Mouse (Mus musculus): ENCODE results near the gene Trim14. TPM values are rescaled to one million over a fixed set of nuclear protein-coding genes. Genes with fewer than 3 reads are reported as not detected.

The Trim14 gene
- total and polyA plus RNA-seq, 3 experiments, result 11.6 to 35.4 (median 26.5) TPM

DNA sequence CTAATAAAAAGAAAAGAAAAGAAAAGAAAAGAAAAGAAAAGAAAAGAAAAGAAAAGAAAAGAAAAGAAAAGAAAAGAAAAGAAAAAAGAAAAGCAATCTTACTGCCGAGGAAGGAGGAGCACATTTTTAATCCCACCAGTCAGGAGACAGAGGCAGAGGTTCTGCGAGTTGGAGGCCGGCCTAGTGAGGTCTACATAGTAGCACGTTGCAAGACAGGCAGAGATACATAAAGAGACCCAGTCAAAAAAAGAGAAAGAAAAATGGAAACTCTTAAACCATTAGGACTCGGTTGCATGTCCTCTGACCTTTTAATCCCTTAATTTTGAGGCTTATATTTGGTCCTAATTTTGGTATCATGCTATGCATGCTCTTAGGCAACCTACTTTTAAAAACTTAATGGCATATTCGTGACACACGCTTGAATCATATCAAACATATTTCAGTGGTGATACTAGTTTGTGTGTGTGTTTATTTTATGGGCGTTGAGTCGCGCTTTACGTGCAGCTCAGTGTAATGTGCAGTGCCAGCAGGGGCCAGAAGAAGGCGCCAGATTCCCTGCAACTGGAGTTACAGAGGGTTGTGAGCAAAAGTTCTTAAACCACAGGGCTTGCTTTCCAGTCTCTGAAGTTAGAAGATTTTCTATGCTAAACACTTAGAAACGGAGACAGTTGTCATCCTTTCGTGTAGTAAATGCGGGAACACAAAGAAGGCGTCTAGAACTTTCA, 28.0 kb downstream of the Trim14 start:
- no peaks in the 10 kb centered on the region for H3K27me3 ChIP-seq (replicated peaks)
- peaks cover 45 to 58% of the 10 kb centered on the region in 2 experiments for H3K36me3 ChIP-seq (replicated peaks in 1 of 2; ENCODE audit: control insufficient read depth in 1 of 2, insufficient read depth in 1 of 2, low read length in 1 of 2)
- no peaks in the 10 kb centered on the region for H3K79me2 ChIP-seq (replicated peaks; ENCODE audit: control insufficient read depth, extremely low read depth, insufficient read depth, poor library complexity, severe bottlenecking)
- dilution Hi-C loops (cut with MboI; ENCODE audit: extremely low pct_ligation_motif_present, extremely low pct_unique_long_range_greater_than_20kb, low sequenced_read_pairs), result no loop called here
- H3K4me3 ChIP-seq (replicated peaks in 1 of 3; ENCODE audit: low read depth in 2 of 3, low read length in 2 of 3, poor library complexity in 1 of 3), result no peak overlapping the region
- H3K4me1 ChIP-seq (ENCODE audit: control insufficient read depth in 1 of 2, insufficient read depth in 2 of 2), result peaks cover 6% of the 10 kb centered on the region in 2 experiments; a peak in 2 of 4 replicates
- H3K4me2 ChIP-seq (ENCODE audit: insufficient read depth, low read depth, poor library complexity, severe bottlenecking), result 0 out of 2 replicates have a peak overlapping the region, but pooled peaks have one; percentile 10
- DNase-seq (ENCODE audit: extremely low read depth), result peak; percentile 57
- in situ Hi-C loops (cut with MboI; ENCODE audit: low pct_ligation_motif_present, low pct_unique_long_range_greater_than_20kb, low sequenced_read_pairs), result no loop called here
- peaks cover 3% of the 10 kb centered on the region for H3K9me3 ChIP-seq (replicated peaks; ENCODE audit: low read length)
- TF ChIP-seq MEF2A (IDR thresholded peaks at IDR 0.05; ENCODE audit: borderline replicate concordance, low read depth, low read length) (no peak), ZKSCAN1 (IDR thresholded peaks at IDR 0.05; ENCODE audit: borderline replicate concordance, low read depth, low read length) (no peak), MYC (IDR thresholded peaks at IDR 0.05; ENCODE audit: low read depth, low read length) (no peak), NELFE (IDR thresholded peaks at IDR 0.05; ENCODE audit: low read depth, low read length) (0 out of 2 replicates have a peak, but pooled peaks have one; percentile 18), RAD21 (IDR thresholded peaks at IDR 0.05; ENCODE audit: low read depth, low read length) (peak; percentile 56), SMC3 (IDR thresholded peaks at IDR 0.05; ENCODE audit: low read depth, low read length) (peak; percentile 61), CTCF (conservative IDR thresholded peaks at IDR 0.05 in 1 of 2, IDR thresholded peaks at IDR 0.05 in 1 of 2; ENCODE audit: low read depth in 2 of 2, low read length in 2 of 2) (peak; percentile 64 to 67)
- no peak overlapping the region for H3K27ac ChIP-seq (ENCODE audit: insufficient read depth, low read depth)
- H3K9ac ChIP-seq (ENCODE audit: insufficient read depth, low read depth), result no peak overlapping the region

DNA sequence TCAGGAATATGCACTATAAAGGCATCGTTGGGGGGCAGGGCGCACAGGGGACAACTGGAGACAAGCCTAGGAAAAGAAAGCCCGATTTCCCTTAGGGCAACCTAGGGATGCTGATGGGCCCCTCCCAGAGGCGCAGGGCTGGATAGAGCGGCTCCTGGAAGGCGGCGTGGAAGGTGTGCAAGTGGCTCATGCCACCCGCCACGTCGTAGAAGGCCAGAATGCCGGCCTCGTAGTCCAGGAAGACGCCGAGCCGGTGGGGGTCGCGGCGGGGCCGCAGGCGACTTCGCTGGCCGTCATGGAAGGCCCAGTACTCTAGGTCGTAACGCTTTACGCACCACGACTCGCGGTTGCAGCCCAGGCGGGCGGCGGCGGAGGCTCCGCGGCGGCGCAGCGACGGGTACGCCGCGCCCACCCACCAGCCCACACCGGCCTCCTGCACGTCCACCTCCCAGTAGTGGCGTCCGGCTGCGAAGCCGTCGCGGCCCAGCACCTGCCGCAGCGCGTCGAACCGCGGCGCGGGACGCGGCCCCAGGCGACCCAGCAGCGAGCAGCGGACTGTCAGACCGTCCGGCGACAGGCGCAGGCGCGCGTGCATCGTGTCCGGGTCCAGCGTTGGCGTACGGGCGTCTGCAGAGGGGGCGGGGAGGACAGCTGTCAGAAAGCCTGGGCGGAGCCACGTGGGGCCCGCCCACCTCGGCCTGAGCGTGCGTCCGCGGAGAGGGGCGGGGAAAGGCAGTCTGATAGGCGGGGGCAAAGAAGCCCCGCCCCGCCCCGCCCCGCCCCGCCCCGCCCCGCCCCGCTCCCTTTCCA, 28.9 kb downstream of the Trim14 start:
- Histone ChIP-seq H3K4me1 (ENCODE audit: control insufficient read depth in 1 of 2, insufficient read depth in 2 of 2) (peaks cover 6% of the 10 kb centered on the region in 2 experiments; a peak in 2 of 4 replicates), H3K79me2 (replicated peaks; ENCODE audit: control insufficient read depth, extremely low read depth, insufficient read depth, poor library complexity, severe bottlenecking) (no peaks in the 10 kb centered on the region), H3K4me3 (replicated peaks in 1 of 3; ENCODE audit: low read depth in 2 of 3, low read length in 2 of 3, poor library complexity in 1 of 3) (peak overlapping the region in 2 of 3 experiments; percentile 32 to 63), H3K4me2 (ENCODE audit: insufficient read depth, low read depth, poor library complexity, severe bottlenecking) (peak overlapping the region; percentile 10; the same call in 1 of the 2 replicates), H3K9me3 (replicated peaks; ENCODE audit: low read length) (peaks cover 3% of the 10 kb centered on the region), H3K9ac (ENCODE audit: insufficient read depth, low read depth) (no peak overlapping the region), H3K27ac (ENCODE audit: insufficient read depth, low read depth) (peak overlapping the region; percentile 19; the same call in 1 of the 2 replicates), H3K27me3 (replicated peaks) (no peaks in the 10 kb centered on the region), H3K36me3 (replicated peaks in 1 of 2; ENCODE audit: control insufficient read depth in 1 of 2, insufficient read depth in 1 of 2, low read length in 1 of 2) (peaks cover 53 to 67% of the 10 kb centered on the region in 2 experiments)
- in situ Hi-C loops (cut with MboI; ENCODE audit: low pct_ligation_motif_present, low pct_unique_long_range_greater_than_20kb, low sequenced_read_pairs) (no loop called here), dilution Hi-C loops (cut with MboI; ENCODE audit: extremely low pct_ligation_motif_present, extremely low pct_unique_long_range_greater_than_20kb, low sequenced_read_pairs) (no loop called here)
- peak; percentile 70 for DNase-seq (ENCODE audit: extremely low read depth)
- TF ChIP-seq TCF12 (IDR thresholded peaks at IDR 0.05; ENCODE audit: low read depth, low read length) (0 out of 2 replicates have a peak, but pooled peaks have one; percentile 42), ZNF384 (IDR thresholded peaks at IDR 0.05; ENCODE audit: low read depth, low read length) (no peak), POLR2A (IDR thresholded peaks at IDR 0.05; ENCODE audit: low read depth, low read length) (peak; percentile 41; the same call in 1 of the 2 replicates), RCOR1 (conservative IDR thresholded peaks at IDR 0.05; ENCODE audit: low read depth, low read length) (no peak), NRF1 (IDR thresholded peaks at IDR 0.05; ENCODE audit: low read depth, low read length) (peak; percentile 83), BHLHE40 (IDR thresholded peaks at IDR 0.05; ENCODE audit: low read depth, low read length) (no peak), MAZ (IDR thresholded peaks at IDR 0.05; ENCODE audit: low read depth, low read length) (no peak), MXI1 (IDR thresholded peaks at IDR 0.05; ENCODE audit: low read depth, low read length) (peak; percentile 49; the same call in 1 of the 2 replicates), USF1 (IDR thresholded peaks at IDR 0.05; ENCODE audit: low read depth, low read length) (peak; percentile 21; the same call in 1 of the 2 replicates), SIN3A (IDR thresholded peaks at IDR 0.05; ENCODE audit: low read length) (0 out of 2 replicates have a peak, but pooled peaks have one; percentile 26)

Data from CH12.LX (cell line).